Mouse (Mus musculus): ENCODE results near the gene Pld5. TPM values are rescaled to one million over a fixed set of nuclear protein-coding genes. Genes with fewer than 3 reads are reported as not detected.

Pld5 gene
- not detected for total RNA-seq (2023)

DNA sequence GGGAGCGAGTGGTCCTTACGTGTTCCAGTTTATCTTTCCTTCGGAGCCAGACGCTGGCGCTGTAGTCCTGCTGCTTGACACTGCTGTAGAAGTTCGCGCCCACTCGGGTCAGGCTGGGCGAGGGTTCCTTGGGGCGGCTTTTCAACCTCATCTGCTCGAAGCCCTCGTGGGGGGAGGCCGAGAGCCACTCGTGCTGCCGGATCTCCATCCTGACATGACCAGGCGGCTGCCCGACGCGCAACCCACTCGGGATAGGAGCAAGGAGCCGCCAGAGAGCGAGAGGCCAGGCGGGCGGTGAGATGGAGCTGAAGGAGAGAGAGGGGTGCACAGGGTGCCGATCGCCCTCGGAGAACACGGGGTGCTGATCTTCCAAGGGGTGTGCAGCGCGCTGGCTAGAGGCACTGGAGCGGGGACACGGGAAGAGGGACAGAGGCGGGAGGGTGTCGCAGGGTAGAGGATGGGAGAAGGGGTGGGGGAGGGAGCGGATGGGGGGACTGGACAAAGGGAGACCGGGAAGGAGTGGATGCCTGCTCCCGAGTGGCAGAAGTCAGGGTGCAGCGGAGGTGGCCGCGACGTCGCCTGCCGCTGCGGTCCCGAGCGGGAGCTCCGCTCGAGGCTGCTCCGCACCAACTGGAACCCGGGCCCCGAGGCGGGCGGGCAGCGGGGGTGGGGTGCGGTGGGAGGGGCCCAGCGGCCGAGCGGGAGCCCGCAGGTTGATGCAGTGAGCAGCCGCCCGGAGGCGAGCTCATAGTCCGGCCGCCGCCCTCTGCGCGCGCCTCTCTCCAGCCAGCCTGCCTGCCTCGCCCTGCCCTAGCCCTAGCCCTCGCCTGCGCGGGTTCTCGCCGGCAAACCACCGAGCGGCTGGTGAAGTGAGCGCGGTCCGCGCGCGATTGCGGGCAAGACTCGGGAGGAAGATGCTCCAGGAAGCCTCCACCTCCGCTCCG, at the start of gene Pld5:
Gene Pld5 (minus strand): TSS at position 646 of the 944 bp plus-strand sequence.

DNA sequence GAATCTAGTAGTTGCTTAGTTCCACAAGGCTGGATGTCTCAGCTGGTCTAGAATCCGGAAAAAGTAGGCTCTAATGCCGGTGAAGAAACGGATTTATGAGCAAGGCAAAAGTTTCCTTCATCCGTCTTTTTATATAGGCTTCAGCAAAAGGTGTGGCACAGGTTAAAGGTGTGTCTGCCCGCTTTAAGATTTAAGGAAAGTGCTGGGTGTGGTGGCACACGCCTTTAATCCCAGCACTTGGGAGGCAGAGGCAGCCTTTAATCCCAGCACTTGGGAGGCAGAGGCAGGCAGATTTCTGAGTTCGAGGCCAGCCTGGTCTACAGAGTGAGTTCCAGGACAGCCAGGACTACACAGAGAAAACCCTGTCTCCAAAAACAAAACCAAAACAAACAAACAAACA, 296.1 kb downstream of the Pld5 start, which contains the start of gene Rbm8a2:
Gene Rbm8a2 (minus strand): TSS at position 101 of the 400 bp plus-strand sequence.

DNA sequence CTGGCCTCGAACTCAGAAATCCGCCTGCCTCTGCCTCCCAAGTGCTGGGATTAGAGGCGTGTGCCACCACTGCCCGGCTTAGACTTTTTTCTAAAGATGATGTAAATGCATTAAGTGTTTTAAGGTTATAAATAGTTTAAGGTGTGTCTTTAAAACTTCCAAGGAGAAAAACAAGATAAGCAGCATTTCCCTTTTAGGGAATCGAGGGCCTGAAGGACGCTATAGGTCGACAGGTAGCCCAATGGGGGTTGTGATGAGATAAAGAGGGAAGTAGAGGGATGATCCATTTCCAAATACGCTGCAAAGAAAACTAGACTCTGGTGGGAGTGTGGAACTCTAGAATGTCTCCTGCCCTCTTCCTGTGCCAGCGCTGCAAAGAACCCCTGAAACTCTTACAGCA, 355.1 kb downstream of the Pld5 start, which contains the start of gene Gm38100:
Gene Gm38100 (plus strand): TSS at position 301 of the 400 bp plus-strand sequence.

